Mouse (Mus musculus) intestine, embryonic 14.5 days (tissue): ENCODE measurements around the gene Srebf2. TPM values are rescaled to one million over a fixed set of nuclear protein-coding genes. Genes with fewer than 3 reads are reported as not detected.

Experiments used
- ATAC-seq: fragments of 200-750 bp; cut with Nextera tagmentation; replicated peaks from 2 replicates; pipeline ENCODE4 v1.8.0; 2017; ENCODE audit warnings: low read depth, moderate number of reproducible peaks, moderate TSS enrichment, moderate library complexity; ENCODE audit not compliant: low FRiP score, low TSS enrichment
- DNase-seq: peaks from one replicate; pipeline ENCODE4 v3.0.0-alpha.2; 2018; ENCODE audit warnings: low spot score
- H3K27ac ChIP-seq: fragments of 300-500 bp; sonication (generic); 2 replicates; pipeline ENCODE4 v1.5.1; 2014; ENCODE audit warnings: low read depth, mild to moderate bottlenecking, control low read depth
- H3K27me3 ChIP-seq: fragments of 300-500 bp; sonication (generic); replicated peaks from 2 replicates; pipeline ENCODE4 v1.6.1; 2014; ENCODE audit warnings: low read length, control low read depth; ENCODE audit not compliant: control insufficient read depth, insufficient read depth
- H3K36me3 ChIP-seq: fragments of 300-500 bp; sonication (generic); 2 replicates; pipeline ENCODE4 v1.6.1; 2014; ENCODE audit warnings: low read length, control low read depth; ENCODE audit not compliant: control insufficient read depth, insufficient read depth
- H3K4me1 ChIP-seq: fragments of 300-500 bp; sonication (generic); replicated peaks from 2 replicates; pipeline ENCODE4 v1.6.1; 2014; ENCODE audit warnings: low read length, control low read depth, mixed read lengths; ENCODE audit not compliant: control insufficient read depth, insufficient read depth
- H3K4me2 ChIP-seq: fragments of 300-500 bp; sonication (generic); 2 replicates; pipeline ENCODE4 v1.6.1; 2014; ENCODE audit warnings: low read length
- H3K4me3 ChIP-seq: fragments of 300-500 bp; sonication (generic); 2 replicates; pipeline ENCODE4 v1.5.1; 2014; ENCODE audit warnings: low read depth, low read length, control low read depth, mixed read lengths
- H3K9ac ChIP-seq: fragments of 300-500 bp; sonication (generic); 2 replicates; pipeline ENCODE4 v1.6.1; 2014; ENCODE audit warnings: mild to moderate bottlenecking, low read length
- H3K9me3 ChIP-seq: fragments of 300-500 bp; sonication (generic); 2 replicates; pipeline ENCODE4 v1.6.1; 2016; ENCODE audit warnings: low read length, control low read depth; ENCODE audit not compliant: control insufficient read depth
- WGBS: fragments of 180-500 bp; shearing (Covaris S2); extraction: QIAGEN DNeasy Blood & Tissue Kit; methylation state at CpG from one replicate; pipeline ENCODE4 v1.1.7; 2014; 5-methylcytosine and 5-hydroxymethylcytosine counted together
- polyA plus RNA-seq: library from polyadenylated mRNA; unstranded; fragments of >200 nt; fragmentation: Nextera tagmentation; extraction: Ambion mirVana; gene quantifications from 2 replicates; pipeline ENCODE4 v1.2.1, GENCODE M21; 2014

The Srebf2 gene
- polyA plus RNA-seq, 1 experiment from 2014 or later: 144 TPM

- H3K4me2 ChIP-seq: no peak overlapping the region
- DNase-seq (peak; percentile 76), ATAC-seq (no peak)
- no peaks in the 10 kb centered on the region for H3K27me3 ChIP-seq
- H3K27ac ChIP-seq: no peak overlapping the region
- no peak overlapping the region for H3K9ac ChIP-seq
- H3K9me3 ChIP-seq: no peaks in the 10 kb centered on the region
- no peaks in the 10 kb centered on the region for H3K4me1 ChIP-seq
- H3K36me3 ChIP-seq: peaks cover 12% of the 10 kb centered on the region; the same call in 1 of the 2 replicates
- WGBS: 49% methylated on average over 4 of the region's 4 CpGs
- no peak overlapping the region for H3K4me3 ChIP-seq
Measured at GRCm38 (mm10) chr15:82138565-82138964, 8.4 kb upstream of the Srebf2 start.

DNA sequence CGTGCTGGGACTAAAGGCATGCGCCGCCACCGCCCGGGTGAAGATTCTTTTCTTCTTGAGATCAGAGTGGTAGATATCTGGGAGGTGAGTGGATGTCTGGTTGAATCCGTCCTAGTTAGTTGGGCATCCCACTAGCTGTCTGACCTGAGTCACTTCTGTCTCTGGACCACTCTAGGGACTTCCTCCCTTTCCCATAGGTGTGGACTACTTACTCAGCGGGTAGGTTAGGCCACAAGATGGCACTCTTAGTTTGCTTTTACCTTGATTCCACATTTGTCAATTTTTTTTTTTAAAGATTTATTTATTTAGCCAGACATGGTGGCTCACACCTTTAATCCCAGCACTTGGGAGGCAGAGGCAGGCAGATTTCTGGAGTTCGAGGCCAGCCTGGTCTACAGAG is 7.8 kb upstream of the Srebf2 start:
- Histone ChIP-seq H3K27me3 (no peaks in the 10 kb centered on the region), H3K9me3 (no peaks in the 10 kb centered on the region), H3K27ac (no peak overlapping the region), H3K9ac (no peak overlapping the region), H3K36me3 (peaks cover 12% of the 10 kb centered on the region; the same call in 1 of the 2 replicates), H3K4me1 (peaks cover 3% of the 10 kb centered on the region; the same call in 1 of the 2 replicates), H3K4me2 (no peak overlapping the region), H3K4me3 (no peak overlapping the region)
- ATAC-seq: no peak
- no peak for DNase-seq
- 93% methylated on average over 8 of the region's 8 CpGs for WGBS

- Histone ChIP-seq H3K27me3 (no peaks in the 10 kb centered on the region), H3K27ac (no peak overlapping the region), H3K4me2 (no peak overlapping the region), H3K9ac (no peak overlapping the region), H3K4me1 (peaks cover 5% of the 10 kb centered on the region; the same call in 1 of the 2 replicates), H3K9me3 (no peaks in the 10 kb centered on the region), H3K4me3 (no peak overlapping the region), H3K36me3 (peaks cover 12% of the 10 kb centered on the region; the same call in 1 of the 2 replicates)
- DNase-seq (no peak), ATAC-seq (0 out of 2 replicates have a peak, but pooled peaks have one; percentile 30)
- 87% methylated on average over 3 of the region's 3 CpGs for WGBS
Measured at GRCm38 (mm10) chr15:82140355-82140754, 6.6 kb upstream of the Srebf2 start.

DNA sequence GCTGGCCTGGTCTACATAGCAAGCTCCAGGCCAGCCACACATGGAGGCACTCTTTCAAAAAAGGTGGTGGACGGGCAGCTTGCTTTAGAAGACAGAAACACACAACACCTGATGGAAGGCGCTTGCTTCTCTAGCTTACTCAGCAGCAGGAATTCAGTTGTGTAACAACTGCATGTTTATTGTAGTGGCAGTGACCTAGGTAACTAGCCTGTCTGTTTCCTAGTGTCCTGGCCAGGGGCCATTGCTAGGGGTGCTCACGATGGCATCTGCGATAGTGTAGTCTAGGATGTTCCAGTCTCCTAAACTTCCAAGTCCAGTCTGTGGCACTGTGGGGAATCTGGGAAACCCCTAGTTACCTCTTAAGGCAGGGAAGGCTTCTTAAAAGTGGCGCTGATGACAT is 2.8 kb upstream of the Srebf2 start:
- ATAC-seq: no peak
- WGBS: 86% methylated on average over 5 of the region's 5 CpGs
- Histone ChIP-seq H3K27ac (no peak overlapping the region), H3K36me3 (peaks cover 12% of the 10 kb centered on the region; the same call in 1 of the 2 replicates), H3K9me3 (no peaks in the 10 kb centered on the region), H3K4me3 (no peak overlapping the region), H3K27me3 (no peaks in the 10 kb centered on the region), H3K4me1 (peaks cover 26% of the 10 kb centered on the region), H3K9ac (no peak overlapping the region), H3K4me2 (no peak overlapping the region)
- no peak for DNase-seq

DNA sequence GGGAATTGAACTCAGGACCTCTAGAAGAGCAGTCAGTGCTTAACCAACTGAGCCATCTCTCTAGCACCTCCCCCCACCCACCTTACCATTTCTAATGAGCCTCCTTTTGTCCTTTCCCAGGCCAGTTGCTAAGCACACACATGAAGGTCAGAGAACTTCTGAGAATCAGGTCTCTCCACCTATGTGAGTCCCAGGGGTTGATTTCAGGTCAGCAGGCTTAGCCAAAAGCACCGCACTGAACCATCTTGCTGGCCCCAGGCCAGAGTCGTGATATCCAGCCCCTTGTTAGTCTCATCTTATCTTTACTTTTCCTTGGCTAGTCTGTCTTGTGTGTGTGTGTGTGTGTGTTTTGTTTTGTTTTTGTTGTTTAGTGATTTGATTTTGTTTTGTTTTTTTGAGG is 1.6 kb upstream of the Srebf2 start:
- H3K36me3 ChIP-seq: peaks cover 11% of the 10 kb centered on the region; the same call in 1 of the 2 replicates
- H3K9ac ChIP-seq: no peak overlapping the region
- WGBS: 38% methylated on average over 2 of the region's 2 CpGs
- H3K27me3 ChIP-seq: no peaks in the 10 kb centered on the region
- H3K9me3 ChIP-seq: no peaks in the 10 kb centered on the region
- H3K4me2 ChIP-seq: no peak overlapping the region
- H3K27ac ChIP-seq: peak overlapping the region; percentile 94
- peaks cover 30% of the 10 kb centered on the region for H3K4me1 ChIP-seq
- no peak for ATAC-seq
- no peak overlapping the region for H3K4me3 ChIP-seq
- DNase-seq: no peak

GRCm38 (mm10) chr15:82145851-82146769 is 871 bp upstream of the Srebf2 start:
- DNase-seq (no peak), ATAC-seq (no peak; the same call in 1 of the 2 replicates)
- H3K4me1 ChIP-seq: peaks cover 30% of the 10 kb centered on the region
- WGBS: 9% methylated on average over 11 of the region's 11 CpGs
- peaks cover 4% of the 10 kb centered on the region; the same call in 1 of the 2 replicates for H3K36me3 ChIP-seq
- H3K9me3 ChIP-seq: no peaks in the 10 kb centered on the region
- H3K27ac ChIP-seq: peak overlapping the region; percentile 94
- no peaks in the 10 kb centered on the region for H3K27me3 ChIP-seq
- peak overlapping the region; percentile 27 for H3K4me3 ChIP-seq
- H3K9ac ChIP-seq: 0 out of 2 replicates have a peak overlapping the region, but pooled peaks have one; percentile 11
- H3K4me2 ChIP-seq: peak overlapping the region; percentile 46

GRCm38 (mm10) chr15:82147611-82148111 is 680 bp downstream of the Srebf2 start:
- Histone ChIP-seq H3K4me2 (peak overlapping the region; percentile 85), H3K9me3 (no peaks in the 10 kb centered on the region), H3K36me3 (0 out of 2 replicates have a peak, but pooled peaks cover 4% of the 10 kb centered on the region), H3K9ac (peak overlapping the region; percentile 89), H3K27me3 (no peaks in the 10 kb centered on the region), H3K4me1 (peaks cover 33% of the 10 kb centered on the region), H3K27ac (peak overlapping the region; percentile 94), H3K4me3 (peak overlapping the region; percentile 86)
- WGBS: under 1% methylated on average over 39 of the region's 50 CpGs
- DNase-seq (peak; percentile 83), ATAC-seq (peak; percentile 7)

DNA sequence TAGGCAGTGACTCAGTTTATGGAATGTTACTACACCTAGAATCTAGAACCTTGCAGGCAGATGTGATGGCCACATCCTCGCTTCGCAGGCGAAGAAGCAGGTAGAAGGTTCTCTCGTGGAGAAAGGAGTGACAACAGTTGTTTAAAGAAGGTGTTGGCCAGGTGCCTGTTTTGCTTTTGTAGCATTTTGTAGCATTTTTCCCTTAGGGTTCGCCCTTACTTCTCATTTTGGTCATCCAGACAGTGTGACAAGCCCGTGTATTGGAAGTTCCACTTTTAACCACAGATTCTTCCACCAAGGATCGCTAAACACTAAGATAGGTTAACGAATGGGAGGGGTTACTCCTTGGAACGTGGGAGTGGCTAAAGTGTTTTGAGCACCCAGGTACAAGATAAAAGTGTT is 1.5 kb downstream of the Srebf2 start:
- H3K4me3 ChIP-seq: peak overlapping the region; percentile 86
- H3K9ac ChIP-seq: peak overlapping the region; percentile 89
- H3K9me3 ChIP-seq: no peaks in the 10 kb centered on the region
- H3K4me2 ChIP-seq: peak overlapping the region; percentile 85
- 21% methylated on average over 9 of the region's 9 CpGs for WGBS
- no peaks in the 10 kb centered on the region for H3K27me3 ChIP-seq
- peak overlapping the region; percentile 94; the same call in 1 of the 2 replicates for H3K27ac ChIP-seq
- DNase-seq (no peak), ATAC-seq (no peak)
- peaks cover 36% of the 10 kb centered on the region for H3K4me1 ChIP-seq
- H3K36me3 ChIP-seq: 0 out of 2 replicates have a peak, but pooled peaks cover 4% of the 10 kb centered on the region
